26 mouse cellular contexts compared by ENCODE assay signal in genomic region chr12:114462566-114462965, GRCm38 (mm10).
"Had no signal": no experiment of that assay in that cellular context is flagged by ENCODE, and none has a peak within 500 bp of the region (broad histone marks: within the 10 kb centered on the region; RNA-seq: fewer than 3 reads in every experiment).

No protein-coding gene starts in this region.

- H3K4me2 ChIP-seq: embryonic facial prominence, embryonic 12.5 days; embryonic facial prominence, embryonic 13.5 days; embryonic facial prominence, embryonic 15.5 days; forebrain, embryonic 12.5 days; forebrain, embryonic 13.5 days; forebrain, embryonic 15.5 days had no signal

- ATAC-seq: forebrain, embryonic 13.5 days; forebrain, embryonic 14.5 days; forebrain, embryonic 15.5 days; forebrain, embryonic 16.5 days; forebrain, postnatal 0 days had no signal

- DNase-seq: cerebellum, postnatal 10 days; cerebellum, postnatal 14 days; cerebellum, postnatal 25 days; cerebellum, postnatal 36 days; embryo, embryonic 11 days; forebrain, postnatal 0 days; gastrocnemius, adult 2 months; gastrocnemius, postnatal 10 days; gastrocnemius, postnatal 14 days; gastrocnemius, postnatal 25 days; gastrocnemius, postnatal 36 days; heart, adult 11 months; heart, adult 18-20 months; heart, adult 2 months had no signal

- H3K4me3 ChIP-seq: embryonic facial prominence, embryonic 10.5 days; embryonic facial prominence, embryonic 12.5 days; embryonic facial prominence, embryonic 13.5 days; embryonic facial prominence, embryonic 15.5 days; erythroblast, embryonic 14.5 days; forebrain, embryonic 10.5 days; forebrain, embryonic 12.5 days; forebrain, embryonic 13.5 days; forebrain, embryonic 15.5 days; gastrocnemius, adult 2 months; heart, adult 2 months; heart, embryonic 10.5 days had no signal

- H3K27ac ChIP-seq: embryonic facial prominence, embryonic 10.5 days; embryonic facial prominence, embryonic 12.5 days; embryonic facial prominence, embryonic 13.5 days; embryonic facial prominence, embryonic 15.5 days; forebrain, embryonic 10.5 days; forebrain, embryonic 12.5 days; forebrain, embryonic 13.5 days; forebrain, embryonic 15.5 days; gastrocnemius, adult 2 months; heart, adult 2 months; heart, embryonic 10.5 days had no signal

- H3K4me1 ChIP-seq: embryonic facial prominence, embryonic 10.5 days; embryonic facial prominence, embryonic 12.5 days; embryonic facial prominence, embryonic 13.5 days; embryonic facial prominence, embryonic 15.5 days; forebrain, embryonic 10.5 days; forebrain, embryonic 12.5 days; forebrain, embryonic 13.5 days; forebrain, embryonic 15.5 days; heart, embryonic 10.5 days had no signal

- H3K27me3 ChIP-seq: embryonic facial prominence, embryonic 12.5 days; embryonic facial prominence, embryonic 13.5 days; embryonic facial prominence, embryonic 15.5 days; forebrain, embryonic 12.5 days; forebrain, embryonic 13.5 days; forebrain, embryonic 15.5 days had no signal

- H3K36me3 ChIP-seq: embryonic facial prominence, embryonic 10.5 days; embryonic facial prominence, embryonic 12.5 days; embryonic facial prominence, embryonic 13.5 days; embryonic facial prominence, embryonic 15.5 days; forebrain, embryonic 10.5 days; forebrain, embryonic 12.5 days; forebrain, embryonic 15.5 days; heart, embryonic 10.5 days had no signal

- H3K9ac ChIP-seq: embryonic facial prominence, embryonic 12.5 days; embryonic facial prominence, embryonic 13.5 days; embryonic facial prominence, embryonic 15.5 days; forebrain, embryonic 12.5 days; forebrain, embryonic 13.5 days; forebrain, embryonic 15.5 days; forebrain, postnatal 0 days had no signal
